Mouse (Mus musculus): ENCODE data around the gene Chodl.

The Chodl gene

GRCm38 (mm10) chr16:78930382-78931286, at the start of gene Chodl:
Gene Chodl, plus strand, starts transcription at chr16:78930948.
- in situ Hi-C loops (cut with MboI; ENCODE audit: low pct_unique_long_range_greater_than_20kb in 1 of 2, low sequenced_read_pairs in 2 of 2, unreplicated experiment in 1 of 2): loop anchor here in 1 of 2 experiments (25.0 kb wide), 1 partner anchor 243 kb away; no protein-coding TSS in a partner anchor

- in situ Hi-C loops (cut with MboI; ENCODE audit: low pct_unique_long_range_greater_than_20kb in 1 of 2, low sequenced_read_pairs in 2 of 2, unreplicated experiment in 1 of 2): no loop called here
These were observed 8.1 kb upstream of the Chodl start for GRCm38 (mm10) chr16:78922644-78923043.

GRCm38 (mm10) chr16:78931287-78932025, 708 bp downstream of the Chodl start:
- in situ Hi-C loops (cut with MboI; ENCODE audit: low pct_unique_long_range_greater_than_20kb in 1 of 2, low sequenced_read_pairs in 2 of 2, unreplicated experiment in 1 of 2): loop anchor here in 1 of 2 experiments (25.0 kb wide), 1 partner anchor 244 kb away; no protein-coding TSS in a partner anchor

- in situ Hi-C loops (cut with MboI; ENCODE audit: low pct_unique_long_range_greater_than_20kb in 1 of 2, low sequenced_read_pairs in 2 of 2, unreplicated experiment in 1 of 2): loop anchor here in 1 of 2 experiments (25.0 kb wide), 1 partner anchor 247 kb away; no protein-coding TSS in a partner anchor
These were observed 3.5 kb downstream of the Chodl start for GRCm38 (mm10) chr16:78934298-78934697.

GRCm38 (mm10) chr16:78937755-78938154, 7.0 kb downstream of the Chodl start:
- in situ Hi-C loops (cut with MboI; ENCODE audit: low pct_unique_long_range_greater_than_20kb in 1 of 2, low sequenced_read_pairs in 2 of 2, unreplicated experiment in 1 of 2): loop anchor here in 1 of 2 experiments (25.0 kb wide), 1 partner anchor 250 kb away; no protein-coding TSS in a partner anchor

GRCm38 (mm10) chr16:78950359-78950758, 19.6 kb downstream of the Chodl start:
- in situ Hi-C loops (cut with MboI; ENCODE audit: low pct_unique_long_range_greater_than_20kb in 1 of 2, low sequenced_read_pairs in 2 of 2, unreplicated experiment in 1 of 2): no loop called here

- in situ Hi-C loops (cut with MboI; ENCODE audit: low pct_unique_long_range_greater_than_20kb in 1 of 2, low sequenced_read_pairs in 2 of 2, unreplicated experiment in 1 of 2): no loop called here
These were observed 26.7 kb downstream of the Chodl start for GRCm38 (mm10) chr16:78957434-78957833.

GRCm38 (mm10) chr16:78969091-78969731, 38.5 kb downstream of the Chodl start:
- in situ Hi-C loops (cut with MboI; ENCODE audit: low pct_unique_long_range_greater_than_20kb in 1 of 2, low sequenced_read_pairs in 2 of 2, unreplicated experiment in 1 of 2): no loop called here

GRCm38 (mm10) chr16:78974099-78974498, 43.4 kb downstream of the Chodl start:
- in situ Hi-C loops (cut with MboI; ENCODE audit: low pct_unique_long_range_greater_than_20kb in 1 of 2, low sequenced_read_pairs in 2 of 2, unreplicated experiment in 1 of 2): no loop called here

GRCm38 (mm10) chr16:78976384-78976783, 45.6 kb downstream of the Chodl start:
- in situ Hi-C loops (cut with MboI; ENCODE audit: low pct_unique_long_range_greater_than_20kb in 1 of 2, low sequenced_read_pairs in 2 of 2, unreplicated experiment in 1 of 2): no loop called here

Measured in mouse embryonic stem cell (cell line).